Mouse (Mus musculus) ES-E14 (cell line): Measurements from ENCODE around the gene Nr5a2.

Source experiments
- CHD2 ChIP-seq: IDR thresholded peaks from 2 replicates; pipeline ENCODE4 v1.6.1; 2014; ENCODE audit warnings: mild to moderate bottlenecking, low read depth, low read length, inconsistent platforms
- HCFC1 ChIP-seq: IDR thresholded peaks from 2 replicates; pipeline ENCODE4 v1.6.1; 2012; ENCODE audit warnings: low read length, inconsistent platforms, borderline replicate concordance; ENCODE audit not compliant: insufficient read depth
- MAFK ChIP-seq: IDR thresholded peaks from 2 replicates; pipeline ENCODE4 v1.6.1; 2014; ENCODE audit warnings: mild to moderate bottlenecking, low read depth, low read length, inconsistent platforms; ENCODE audit not compliant: insufficient read depth
- ZC3H11A ChIP-seq: IDR thresholded peaks from 2 replicates; pipeline ENCODE4 v1.6.1; 2012; ENCODE audit warnings: low read depth, mild to moderate bottlenecking, inconsistent platforms, low read length, borderline replicate concordance
- ZNF384 ChIP-seq: IDR thresholded peaks from 2 replicates; pipeline ENCODE4 v1.6.1; 2012; ENCODE audit warnings: low read depth, low read length, inconsistent platforms

DNA sequence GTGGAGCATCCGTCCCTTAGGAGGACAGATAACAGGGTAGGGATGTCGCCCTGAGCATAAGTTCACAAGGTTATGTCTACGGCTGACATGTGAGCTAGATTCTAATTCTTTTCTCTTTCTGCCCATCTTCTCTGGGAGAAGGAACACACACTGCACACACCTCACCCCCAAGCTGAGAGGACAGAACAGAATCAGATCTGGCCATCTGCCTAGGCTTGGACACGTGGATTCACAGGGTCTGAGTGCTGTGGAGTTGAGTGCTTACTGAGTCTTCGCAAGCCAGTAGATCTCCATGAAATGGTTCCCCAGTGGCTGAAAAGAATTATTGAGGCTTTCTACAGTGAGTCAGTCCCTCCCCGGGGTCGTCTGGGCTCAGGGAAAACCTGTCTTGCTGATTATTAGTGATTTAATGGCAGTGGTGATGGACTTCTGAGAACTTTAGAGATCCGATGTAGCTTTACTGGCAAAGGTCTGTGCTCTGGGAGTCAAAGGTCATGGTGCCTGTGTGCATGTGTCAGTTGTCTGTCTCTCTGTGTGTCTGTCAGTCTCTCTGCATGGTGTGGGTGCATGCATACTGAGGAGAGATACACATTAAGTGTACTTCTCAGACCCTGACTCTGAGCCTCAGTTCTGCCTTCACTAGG, 24.8 kb downstream of the Nr5a2 start:
- TF ChIP-seq HCFC1 = no peak
- no peak for TF ChIP-seq ZC3H11A
- no peak for TF ChIP-seq CHD2
- no peak for TF ChIP-seq ZNF384
- TF ChIP-seq MAFK = no peak
